Mouse (Mus musculus): Measurements from ENCODE around the gene Oxgr1. TPM values are rescaled to one million over a fixed set of nuclear protein-coding genes. Genes with fewer than 3 reads are reported as not detected.
A peak's percentile ranks its signal among the peaks of the same experiment; 100 is the strongest.

Oxgr1 gene
- total and polyA plus RNA-seq, 3 experiments: not detected

- Histone ChIP-seq H3K4me3 (no peak overlapping the region), H3K36me3 (ENCODE audit: control insufficient read depth, insufficient read depth, low read length) (no peaks in the 10 kb centered on the region), H3K4me1 (ENCODE audit: control insufficient read depth, insufficient read depth, low read length) (no peaks in the 10 kb centered on the region), H3K27ac (no peak overlapping the region), H3K79me2 (replicated peaks; ENCODE audit: control insufficient read depth, insufficient read depth, low read length) (no peaks in the 10 kb centered on the region), H3K9ac (ENCODE audit: low read depth, low read length) (no peak overlapping the region), H3K27me3 (ENCODE audit: control insufficient read depth, insufficient read depth, low read length) (no peaks in the 10 kb centered on the region)
- no peak for DNase-seq
- no peak for TF ChIP-seq CTCF (IDR thresholded peaks at IDR 0.05)
- TF ChIP-seq EP300 (IDR thresholded peaks at IDR 0.05; ENCODE audit: insufficient read depth, low read depth, low read length): no peak
- TF ChIP-seq POLR2A (IDR thresholded peaks at IDR 0.05; ENCODE audit: insufficient read depth, low read depth, low read length): no peak
- intact Hi-C loops (cut with DNase I): no loop called here
- WGBS: 75% methylated on average over 11 of the region's 11 CpGs
These were observed 32.0 kb downstream of the Oxgr1 start for GRCm38 (mm10) chr14:120009969-120010872.

GRCm38 (mm10) chr14:120005153-120005552, 37.1 kb downstream of the Oxgr1 start:
- Histone ChIP-seq H3K79me2 (replicated peaks; ENCODE audit: control insufficient read depth, insufficient read depth, low read length) (no peaks in the 10 kb centered on the region), H3K4me3 (no peak overlapping the region), H3K36me3 (ENCODE audit: control insufficient read depth, insufficient read depth, low read length) (no peaks in the 10 kb centered on the region), H3K4me1 (ENCODE audit: control insufficient read depth, insufficient read depth, low read length) (no peaks in the 10 kb centered on the region), H3K27ac (no peak overlapping the region), H3K9ac (ENCODE audit: low read depth, low read length) (no peak overlapping the region), H3K27me3 (ENCODE audit: control insufficient read depth, insufficient read depth, low read length) (no peaks in the 10 kb centered on the region)
- intact Hi-C loops (cut with DNase I): no loop called here
- no peak for DNase-seq
- TF ChIP-seq EP300 (IDR thresholded peaks at IDR 0.05; ENCODE audit: insufficient read depth, low read depth, low read length) (no peak), CTCF (IDR thresholded peaks at IDR 0.05) (peak; percentile 48)
- WGBS: 9% methylated on average over 1 of the region's 1 CpGs

GRCm38 (mm10) chr14:120003661-120004060, 38.6 kb downstream of the Oxgr1 start:
- Histone ChIP-seq H3K36me3 (ENCODE audit: control insufficient read depth, insufficient read depth, low read length) (no peaks in the 10 kb centered on the region), H3K4me1 (ENCODE audit: control insufficient read depth, insufficient read depth, low read length) (no peaks in the 10 kb centered on the region), H3K27me3 (ENCODE audit: control insufficient read depth, insufficient read depth, low read length) (no peaks in the 10 kb centered on the region), H3K79me2 (replicated peaks; ENCODE audit: control insufficient read depth, insufficient read depth, low read length) (no peaks in the 10 kb centered on the region), H3K4me3 (no peak overlapping the region), H3K27ac (no peak overlapping the region), H3K9ac (ENCODE audit: low read depth, low read length) (no peak overlapping the region)
- DNase-seq: no peak
- intact Hi-C loops (cut with DNase I): no loop called here
- WGBS: 80% methylated on average over 7 of the region's 7 CpGs
- TF ChIP-seq CTCF (IDR thresholded peaks at IDR 0.05): no peak

- Histone ChIP-seq H3K4me1 (ENCODE audit: control insufficient read depth, insufficient read depth, low read length) (no peaks in the 10 kb centered on the region), H3K27me3 (ENCODE audit: control insufficient read depth, insufficient read depth, low read length) (no peaks in the 10 kb centered on the region), H3K36me3 (ENCODE audit: control insufficient read depth, insufficient read depth, low read length) (no peaks in the 10 kb centered on the region), H3K4me3 (no peak overlapping the region), H3K79me2 (replicated peaks; ENCODE audit: control insufficient read depth, insufficient read depth, low read length) (no peaks in the 10 kb centered on the region), H3K9ac (ENCODE audit: low read depth, low read length) (no peak overlapping the region), H3K27ac (no peak overlapping the region)
- intact Hi-C loops (cut with DNase I): no loop called here
- no peak for TF ChIP-seq CTCF (IDR thresholded peaks at IDR 0.05)
- TF ChIP-seq POLR2A (IDR thresholded peaks at IDR 0.05; ENCODE audit: insufficient read depth, low read depth, low read length): no peak
- no peak for TF ChIP-seq EP300 (IDR thresholded peaks at IDR 0.05; ENCODE audit: insufficient read depth, low read depth, low read length)
- no peak for DNase-seq
- 70% methylated on average over 4 of the region's 4 CpGs for WGBS
These were observed 39.6 kb downstream of the Oxgr1 start for GRCm38 (mm10) chr14:120002673-120003072.

DNA sequence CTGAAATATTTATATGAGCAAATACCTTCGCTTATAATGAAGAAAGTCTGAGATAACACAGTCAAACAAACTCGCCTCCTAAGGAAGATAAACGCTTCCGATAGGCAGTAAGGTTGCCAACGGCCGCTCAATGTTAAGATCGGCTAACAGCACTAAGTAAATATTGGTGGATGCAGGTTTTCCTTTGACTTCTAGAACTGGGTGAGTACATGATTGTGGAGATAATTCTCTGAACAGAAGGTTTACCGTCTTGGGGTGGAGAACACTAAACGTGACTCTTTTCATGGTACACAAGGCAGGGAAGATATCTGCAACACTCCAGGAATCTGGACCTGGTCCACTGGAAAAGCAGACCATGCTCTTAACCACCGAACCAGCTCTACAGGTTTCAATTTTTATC, 52.6 kb downstream of the Oxgr1 start:
- H3K4me1 ChIP-seq (ENCODE audit: control insufficient read depth, insufficient read depth, low read length): no peaks in the 10 kb centered on the region
- no peaks in the 10 kb centered on the region for H3K79me2 ChIP-seq (replicated peaks; ENCODE audit: control insufficient read depth, insufficient read depth, low read length)
- no peaks in the 10 kb centered on the region for H3K36me3 ChIP-seq (ENCODE audit: control insufficient read depth, insufficient read depth, low read length)
- no peak overlapping the region for H3K27ac ChIP-seq
- WGBS: 53% methylated on average over 10 of the region's 10 CpGs
- intact Hi-C loops (cut with DNase I): no loop called here
- no peaks in the 10 kb centered on the region for H3K27me3 ChIP-seq (ENCODE audit: control insufficient read depth, insufficient read depth, low read length)
- no peak for DNase-seq
- no peak for TF ChIP-seq EP300 (IDR thresholded peaks at IDR 0.05; ENCODE audit: insufficient read depth, low read depth, low read length)
- no peak for TF ChIP-seq POLR2A (IDR thresholded peaks at IDR 0.05; ENCODE audit: insufficient read depth, low read depth, low read length)
- no peak for TF ChIP-seq CTCF (IDR thresholded peaks at IDR 0.05)
- no peak overlapping the region for H3K4me3 ChIP-seq
- no peak overlapping the region for H3K9ac ChIP-seq (ENCODE audit: low read depth, low read length)

DNA sequence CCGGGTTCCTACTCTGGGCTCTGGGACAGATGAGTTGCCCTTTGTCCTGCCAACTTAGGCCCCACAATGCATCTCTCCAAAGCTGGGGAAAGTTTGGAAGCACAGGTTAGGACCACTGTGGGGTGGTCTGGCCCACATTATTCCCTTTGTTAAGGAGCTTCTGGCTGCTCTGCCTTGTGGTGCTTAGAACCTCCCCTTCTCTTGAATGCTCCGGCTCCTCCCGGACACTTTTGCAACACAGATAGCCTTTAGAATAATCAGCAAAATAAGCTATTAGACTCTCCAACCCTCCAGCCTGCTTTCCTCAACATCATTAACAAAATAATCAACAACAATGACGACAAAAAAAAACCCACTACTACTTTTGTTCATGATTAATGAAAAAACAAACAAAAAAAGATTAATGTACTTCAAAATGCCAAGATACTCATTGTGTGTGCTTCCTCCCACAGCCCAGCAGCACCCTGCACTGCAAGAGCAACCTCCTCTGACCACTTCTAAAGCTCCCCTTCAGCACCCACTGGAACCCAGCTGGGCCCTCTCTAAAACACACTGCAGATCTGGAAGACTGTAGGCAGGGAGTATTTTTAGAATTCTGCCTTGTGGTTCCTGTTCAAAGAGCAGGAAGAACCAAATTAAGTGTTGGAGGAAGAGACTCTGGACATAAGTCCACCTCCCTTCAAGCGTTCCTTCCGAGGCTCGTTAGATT, 53.1 kb downstream of the Oxgr1 start:
- H3K4me1 ChIP-seq (ENCODE audit: control insufficient read depth, insufficient read depth, low read length): no peaks in the 10 kb centered on the region
- H3K79me2 ChIP-seq (replicated peaks; ENCODE audit: control insufficient read depth, insufficient read depth, low read length): no peaks in the 10 kb centered on the region
- no peaks in the 10 kb centered on the region for H3K27me3 ChIP-seq (ENCODE audit: control insufficient read depth, insufficient read depth, low read length)
- WGBS: 41% methylated on average over 7 of the region's 7 CpGs
- no peak overlapping the region for H3K27ac ChIP-seq
- no peak overlapping the region for H3K9ac ChIP-seq (ENCODE audit: low read depth, low read length)
- no peak for DNase-seq
- TF ChIP-seq POLR2A (IDR thresholded peaks at IDR 0.05; ENCODE audit: insufficient read depth, low read depth, low read length) (no peak), CTCF (IDR thresholded peaks at IDR 0.05) (no peak), EP300 (IDR thresholded peaks at IDR 0.05; ENCODE audit: insufficient read depth, low read depth, low read length) (no peak)
- H3K4me3 ChIP-seq: no peak overlapping the region
- intact Hi-C loops (cut with DNase I): no loop called here
- H3K36me3 ChIP-seq (ENCODE audit: control insufficient read depth, insufficient read depth, low read length): no peaks in the 10 kb centered on the region
